Mouse (Mus musculus) heart, embryonic 13.5 days (tissue): ENCODE results near the gene Ccdc78. TPM values are rescaled to one million over a fixed set of nuclear protein-coding genes. Genes with fewer than 3 reads are reported as not detected.
A peak's percentile ranks its signal among the peaks of the same experiment; 100 is the strongest.

ENCODE experiments used
- ATAC-seq: fragments of 200-750 bp; cut with Nextera tagmentation; 2 replicates; pipeline ENCODE4 v1.8.0; 2017; ENCODE audit warnings: moderate TSS enrichment; ENCODE audit not compliant: insufficient number of reproducible peaks, low FRiP score, low TSS enrichment; ENCODE audit errors: extremely low read depth
- H3K27ac ChIP-seq: fragments of 300-500 bp; sonication (generic); replicated peaks from 2 replicates; pipeline ENCODE4 v1.5.1; 2015; ENCODE audit warnings: moderate library complexity, mild to moderate bottlenecking, inconsistent platforms
- H3K27me3 ChIP-seq: fragments of 300-500 bp; sonication (generic); replicated peaks from 2 replicates; pipeline ENCODE4 v1.6.1; 2015; ENCODE audit warnings: mild to moderate bottlenecking, inconsistent platforms
- H3K36me3 ChIP-seq: fragments of 300-500 bp; sonication (generic); 2 replicates; pipeline ENCODE4 v1.6.1; 2015; ENCODE audit warnings: mild to moderate bottlenecking, inconsistent platforms
- H3K4me1 ChIP-seq: fragments of 300-500 bp; sonication (generic); 2 replicates; pipeline ENCODE4 v1.6.1; 2015; ENCODE audit warnings: inconsistent platforms
- H3K4me2 ChIP-seq: fragments of 300-500 bp; sonication (generic); 2 replicates; pipeline ENCODE4 v1.6.1; 2015; ENCODE audit warnings: inconsistent platforms, mild to moderate bottlenecking, moderate library complexity
- H3K4me3 ChIP-seq: fragments of 300-500 bp; sonication (generic); 2 replicates; pipeline ENCODE4 v1.5.1; 2015; ENCODE audit warnings: moderate library complexity, mild to moderate bottlenecking, inconsistent platforms
- H3K9ac ChIP-seq: fragments of 300-500 bp; sonication (generic); 2 replicates; pipeline ENCODE4 v1.6.1; 2015; ENCODE audit warnings: inconsistent platforms, mild to moderate bottlenecking, moderate library complexity
- H3K9me3 ChIP-seq: fragments of 300-500 bp; sonication (generic); 2 replicates; pipeline ENCODE4 v1.6.1; 2016; ENCODE audit warnings: inconsistent platforms
- WGBS: fragments of 180-500 bp; shearing (Covaris S2); methylation state at CpG from one replicate; pipeline ENCODE4 v1.1.7; 2015; ENCODE audit warnings: mixed read lengths; 5-methylcytosine and 5-hydroxymethylcytosine counted together
- polyA plus RNA-seq: library from polyadenylated mRNA; unstranded; fragments of >200 nt; fragmentation: Nextera tagmentation; extraction: Ambion mirVana; gene quantifications from 2 replicates; pipeline ENCODE4 v1.2.1, GENCODE M21; 2015

Gene Ccdc78
- polyA plus RNA-seq, 1 experiment from 2014 or later, result 0.17 TPM

- no peaks in the 10 kb centered on the region for H3K36me3 ChIP-seq
- no peak overlapping the region for H3K9ac ChIP-seq
- H3K4me3 ChIP-seq, result no peak overlapping the region
- peaks cover 18% of the 10 kb centered on the region for H3K4me1 ChIP-seq
- under 1% methylated on average over 20 of the region's 20 CpGs for WGBS
- H3K27me3 ChIP-seq, result peaks cover 98% of the 10 kb centered on the region
- ATAC-seq, result no peak
- H3K9me3 ChIP-seq, result no peaks in the 10 kb centered on the region
- H3K27ac ChIP-seq, result no peak overlapping the region
- H3K4me2 ChIP-seq, result no peak overlapping the region
Measured at GRCm38 (mm10) chr17:25813471-25813870, 27.1 kb downstream of the Ccdc78 start.

DNA sequence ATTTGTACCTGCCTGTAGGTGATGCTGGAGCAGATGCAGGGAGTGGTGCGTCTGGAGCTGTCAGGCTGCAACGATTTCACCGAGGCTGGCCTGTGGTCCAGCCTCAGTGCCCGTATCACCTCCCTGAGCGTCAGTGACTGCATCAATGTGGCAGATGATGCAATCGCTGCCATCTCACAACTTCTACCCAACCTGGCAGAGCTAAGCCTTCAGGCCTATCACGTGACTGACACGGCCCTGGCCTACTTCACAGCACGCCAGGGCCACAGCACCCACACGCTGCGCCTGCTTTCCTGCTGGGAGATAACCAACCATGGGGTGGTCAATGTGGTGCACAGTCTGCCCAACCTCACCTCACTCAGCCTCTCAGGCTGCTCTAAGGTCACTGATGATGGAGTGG, 31.3 kb downstream of the Ccdc78 start:
- H3K9ac ChIP-seq, result no peak overlapping the region
- WGBS, result 62% methylated on average over 11 of the region's 11 CpGs
- no peaks in the 10 kb centered on the region for H3K36me3 ChIP-seq
- no peak for ATAC-seq
- H3K27me3 ChIP-seq, result peaks cover 98% of the 10 kb centered on the region
- H3K27ac ChIP-seq, result no peak overlapping the region
- H3K4me1 ChIP-seq, result peaks cover 5% of the 10 kb centered on the region
- no peak overlapping the region for H3K4me3 ChIP-seq
- no peaks in the 10 kb centered on the region for H3K9me3 ChIP-seq
- H3K4me2 ChIP-seq, result no peak overlapping the region

- 6% methylated on average over 46 of the region's 46 CpGs for WGBS
- Histone ChIP-seq H3K36me3 (no peaks in the 10 kb centered on the region), H3K4me3 (peak overlapping the region; percentile 20), H3K27ac (no peak overlapping the region), H3K4me1 (peaks cover 7% of the 10 kb centered on the region), H3K9ac (no peak overlapping the region; the same call in 1 of the 2 replicates), H3K9me3 (no peaks in the 10 kb centered on the region), H3K4me2 (peak overlapping the region; percentile 28; the same call in 1 of the 2 replicates), H3K27me3 (peaks cover 88% of the 10 kb centered on the region)
- no peak for ATAC-seq
Measured at GRCm38 (mm10) chr17:25818851-25819780, 32.7 kb downstream of the Ccdc78 start.

GRCm38 (mm10) chr17:25823452-25823851, 37.1 kb downstream of the Ccdc78 start, which contains the start of gene Wdr24:
Gene Wdr24, plus strand, starts transcription at chr17:25823627.
- under 1% methylated on average over 18 of the region's 18 CpGs for WGBS
- H3K4me1 ChIP-seq, result peaks cover 25% of the 10 kb centered on the region
- ATAC-seq, result no peak

GRCm38 (mm10) chr17:25824362-25825142, 38.2 kb downstream of the Ccdc78 start:
- H3K4me3 ChIP-seq, result peak overlapping the region; percentile 69
- ATAC-seq, result no peak
- H3K27ac ChIP-seq, result no peak overlapping the region
- H3K4me1 ChIP-seq, result peaks cover 33% of the 10 kb centered on the region
- peaks cover 32% of the 10 kb centered on the region for H3K36me3 ChIP-seq
- WGBS, result 66% methylated on average over 16 of the region's 17 CpGs
- H3K4me2 ChIP-seq, result peak overlapping the region; percentile 95
- peak overlapping the region; percentile 85 for H3K9ac ChIP-seq
- no peaks in the 10 kb centered on the region for H3K9me3 ChIP-seq
- H3K27me3 ChIP-seq, result peaks cover 34% of the 10 kb centered on the region

More at GRCm38 (mm10) chr17:25823452-25823851, 37.1 kb downstream of the Ccdc78 start, which contains the start of gene Wdr24:
- peak within 1 kb of the TSS; percentile 95 for H3K4me2 ChIP-seq
- peaks cover 32% of the 10 kb centered on the region for H3K36me3 ChIP-seq
- peaks cover 45% of the 10 kb centered on the region for H3K27me3 ChIP-seq
- H3K9ac ChIP-seq, result peak within 1 kb of the TSS; percentile 85
- H3K9me3 ChIP-seq, result no peaks in the 10 kb centered on the region
- peak within 1 kb of the TSS; percentile 69 for H3K4me3 ChIP-seq
- H3K27ac ChIP-seq, result peak within 1 kb of the TSS; percentile 33; the same call in 1 of the 2 replicates

DNA sequence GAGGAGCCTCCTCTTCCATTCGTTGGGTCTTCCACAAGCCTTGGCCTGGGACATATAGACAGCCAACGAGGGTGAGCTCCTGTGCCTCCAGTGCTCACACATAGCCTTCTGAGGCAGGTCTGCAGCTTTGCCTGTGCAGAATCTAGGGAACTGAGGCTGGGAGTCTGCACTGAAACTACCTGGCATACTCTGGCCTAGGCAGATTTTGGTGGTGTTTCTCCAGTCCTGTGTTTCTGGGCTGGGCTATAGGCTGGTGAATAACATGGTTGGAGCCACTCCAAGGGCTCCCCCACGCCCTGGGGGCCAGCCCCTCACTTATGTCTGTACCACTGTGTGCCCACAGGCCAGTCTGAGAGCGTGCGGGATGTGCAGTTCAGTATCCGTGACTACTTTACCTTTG, 38.9 kb downstream of the Ccdc78 start:
- H3K27me3 ChIP-seq, result peaks cover 26% of the 10 kb centered on the region
- no peak overlapping the region for H3K27ac ChIP-seq
- peaks cover 40% of the 10 kb centered on the region for H3K4me1 ChIP-seq
- 0 out of 2 replicates have a peak overlapping the region, but pooled peaks have one; percentile 95 for H3K4me2 ChIP-seq
- peaks cover 39% of the 10 kb centered on the region for H3K36me3 ChIP-seq
- no peak overlapping the region for H3K4me3 ChIP-seq
- no peak overlapping the region for H3K9ac ChIP-seq
- 84% methylated on average over 6 of the region's 6 CpGs for WGBS
- H3K9me3 ChIP-seq, result no peaks in the 10 kb centered on the region
- no peak for ATAC-seq

DNA sequence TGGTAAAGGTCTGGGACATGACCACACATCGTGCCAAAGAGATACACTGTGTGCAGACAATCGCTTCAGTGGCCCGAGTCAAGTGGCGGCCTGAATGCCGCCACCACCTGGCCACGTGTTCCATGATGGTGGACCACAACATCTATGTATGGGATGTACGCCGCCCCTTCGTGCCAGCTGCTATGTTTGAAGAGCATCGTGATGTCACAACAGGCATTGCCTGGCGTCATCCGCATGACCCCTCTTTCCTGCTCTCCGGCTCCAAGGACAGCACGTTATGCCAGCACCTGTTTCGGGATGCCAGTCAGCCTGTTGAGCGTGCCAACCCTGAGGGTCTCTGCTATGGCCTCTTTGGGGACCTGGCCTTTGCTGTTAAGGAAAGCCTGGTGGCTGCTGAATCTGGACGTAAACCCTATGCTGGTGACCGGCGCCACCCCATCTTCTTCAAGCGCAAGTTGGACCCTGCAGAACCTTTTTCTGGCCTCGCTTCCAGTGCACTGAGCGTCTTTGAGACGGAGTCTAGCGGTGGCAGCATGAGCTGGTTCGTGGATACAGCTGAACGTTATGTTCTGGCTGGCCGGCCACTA, 39.7 kb downstream of the Ccdc78 start:
- no peak overlapping the region for H3K27ac ChIP-seq
- no peak overlapping the region for H3K4me3 ChIP-seq
- H3K4me2 ChIP-seq, result no peak overlapping the region
- no peak for ATAC-seq
- H3K27me3 ChIP-seq, result peaks cover 18% of the 10 kb centered on the region
- peaks cover 48% of the 10 kb centered on the region for H3K4me1 ChIP-seq
- H3K36me3 ChIP-seq, result peaks cover 47% of the 10 kb centered on the region
- 93% methylated on average over 27 of the region's 27 CpGs for WGBS
- no peak overlapping the region for H3K9ac ChIP-seq
- no peaks in the 10 kb centered on the region for H3K9me3 ChIP-seq

DNA sequence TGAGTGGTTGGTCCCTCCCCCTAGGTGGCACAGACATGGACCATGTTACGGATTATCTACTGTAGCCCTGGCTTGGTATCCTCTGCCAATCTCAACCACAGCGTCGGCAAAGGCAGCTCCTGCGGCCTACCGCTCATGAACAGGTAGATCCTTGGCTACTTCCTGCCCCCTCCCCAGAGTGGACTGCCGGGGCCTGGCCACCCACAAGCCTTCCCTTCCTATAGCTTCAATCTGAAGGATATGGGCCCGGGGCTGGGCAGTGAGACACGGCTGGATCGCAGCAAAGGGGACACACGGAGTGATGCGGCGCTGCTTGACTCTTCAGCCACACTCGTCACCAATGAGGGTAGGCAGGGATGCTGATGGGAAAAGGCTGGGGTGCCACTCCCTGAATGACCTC, 40.6 kb downstream of the Ccdc78 start:
- H3K4me2 ChIP-seq, result no peak overlapping the region
- H3K36me3 ChIP-seq, result peaks cover 55% of the 10 kb centered on the region
- no peak overlapping the region for H3K27ac ChIP-seq
- H3K27me3 ChIP-seq, result peaks cover 9% of the 10 kb centered on the region
- H3K9ac ChIP-seq, result no peak overlapping the region
- ATAC-seq, result no peak
- H3K4me1 ChIP-seq, result peaks cover 57% of the 10 kb centered on the region
- no peaks in the 10 kb centered on the region for H3K9me3 ChIP-seq
- WGBS, result 90% methylated on average over 13 of the region's 13 CpGs
- H3K4me3 ChIP-seq, result no peak overlapping the region

DNA sequence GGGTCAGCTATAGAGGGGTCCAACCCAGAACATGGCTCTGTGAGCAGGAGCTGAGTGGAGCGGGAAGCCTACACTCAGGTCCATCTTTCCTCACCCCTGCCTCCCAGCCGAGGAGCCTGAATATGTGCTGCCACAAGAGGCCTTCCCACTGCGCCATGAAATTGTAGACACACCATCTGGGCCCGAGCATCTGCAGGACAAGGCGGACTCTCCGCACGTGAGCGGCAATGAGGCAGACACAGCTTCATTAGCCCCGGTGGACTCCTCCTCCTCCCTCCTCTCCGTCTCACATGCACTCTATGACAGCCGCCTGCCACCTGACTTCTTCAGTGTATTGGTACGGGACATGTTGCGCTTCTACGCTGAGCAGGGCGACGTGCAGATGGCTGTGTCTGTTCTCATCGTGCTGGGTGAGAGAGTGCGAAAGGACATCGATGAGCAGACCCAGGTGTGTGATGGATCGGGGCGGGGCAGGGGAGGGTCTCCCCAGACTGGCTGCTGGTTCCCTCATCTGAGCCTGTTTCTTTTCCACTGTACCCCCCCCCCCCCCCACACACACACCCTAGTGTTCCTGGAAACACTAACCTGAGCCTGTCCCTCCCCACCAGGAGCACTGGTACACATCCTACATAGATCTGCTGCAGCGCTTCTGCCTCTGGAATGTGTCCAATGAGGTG, 41.3 kb downstream of the Ccdc78 start:
- H3K4me3 ChIP-seq, result no peak overlapping the region; the same call in 1 of the 2 replicates
- no peaks in the 10 kb centered on the region for H3K9me3 ChIP-seq
- H3K4me2 ChIP-seq, result no peak overlapping the region
- no peak overlapping the region for H3K27ac ChIP-seq
- ATAC-seq, result no peak
- peaks cover 60% of the 10 kb centered on the region for H3K4me1 ChIP-seq
- peaks cover 2% of the 10 kb centered on the region for H3K27me3 ChIP-seq
- H3K9ac ChIP-seq, result no peak overlapping the region
- 91% methylated on average over 22 of the region's 22 CpGs for WGBS
- H3K36me3 ChIP-seq, result peaks cover 55% of the 10 kb centered on the region

DNA sequence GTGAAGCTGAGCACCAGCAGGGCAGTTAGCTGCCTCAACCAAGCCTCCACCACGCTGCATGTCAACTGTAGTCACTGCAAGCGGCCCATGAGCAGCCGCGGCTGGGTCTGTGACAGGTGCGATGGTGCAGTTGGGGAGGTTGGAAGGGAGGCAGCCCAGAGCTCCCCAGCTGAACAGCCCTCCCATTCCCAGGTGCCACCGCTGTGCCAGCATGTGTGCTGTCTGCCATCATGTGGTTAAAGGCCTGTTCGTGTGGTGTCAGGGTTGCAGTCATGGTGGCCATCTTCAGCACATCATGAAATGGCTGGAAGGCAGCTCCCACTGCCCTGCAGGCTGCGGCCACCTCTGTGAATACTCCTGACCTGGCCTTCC, 41.8 kb downstream of the Ccdc78 start:
- peak overlapping the region; percentile 74 for H3K4me3 ChIP-seq
- no peaks in the 10 kb centered on the region for H3K9me3 ChIP-seq
- ATAC-seq, result no peak
- no peaks in the 10 kb centered on the region for H3K27me3 ChIP-seq
- peak overlapping the region; percentile 93 for H3K27ac ChIP-seq
- H3K9ac ChIP-seq, result peak overlapping the region; percentile 89
- WGBS, result 75% methylated on average over 8 of the region's 8 CpGs
- peaks cover 57% of the 10 kb centered on the region for H3K4me1 ChIP-seq
- peak overlapping the region; percentile 91 for H3K4me2 ChIP-seq
- H3K36me3 ChIP-seq, result peaks cover 55% of the 10 kb centered on the region
